Mouse (Mus musculus): ENCODE data around the gene Cntfr.

Gene Cntfr

DNA sequence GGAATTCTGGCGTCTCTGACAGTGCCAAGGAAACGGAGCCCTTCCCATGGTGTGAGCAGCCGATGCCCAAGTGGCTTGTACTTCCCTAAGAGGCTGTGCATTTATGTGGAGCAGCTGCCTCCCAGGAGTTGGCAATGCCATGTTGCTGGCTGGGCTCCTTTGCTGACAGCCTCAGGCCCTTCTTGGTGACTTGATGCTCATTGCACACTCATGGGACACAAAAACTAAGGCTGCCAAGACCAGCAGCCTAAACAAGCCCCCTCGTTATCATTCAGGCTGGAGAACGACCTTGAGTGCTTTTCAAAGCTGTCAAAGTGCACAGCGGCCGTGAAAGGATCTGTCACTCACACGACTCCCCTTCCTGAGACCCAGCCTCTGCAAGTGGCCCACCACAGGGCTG lies 84.7 kb downstream of the Cntfr start:
- no peak for DNase-seq (ENCODE audit: low spot score)

DNA sequence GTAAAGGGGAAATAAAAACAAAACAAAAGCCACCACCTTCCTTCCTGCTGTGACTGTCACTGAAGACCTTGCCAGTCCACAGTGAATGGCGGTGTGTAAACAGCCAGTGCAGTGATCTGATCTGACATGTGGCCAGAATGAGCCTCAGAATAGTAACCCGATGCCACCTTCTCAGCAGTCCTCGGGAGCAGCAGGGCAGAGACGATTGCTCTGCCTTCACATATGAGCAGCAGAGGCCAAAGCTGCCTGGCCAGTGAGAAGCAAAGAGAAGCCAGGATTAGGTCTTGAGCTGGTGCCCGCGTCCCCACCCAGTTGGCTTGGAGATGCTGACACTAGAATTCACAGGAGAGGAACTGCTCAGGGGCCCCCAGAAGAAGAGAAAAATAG lies 86.3 kb downstream of the Cntfr start:
- DNase-seq (ENCODE audit: low spot score): no peak

DNA sequence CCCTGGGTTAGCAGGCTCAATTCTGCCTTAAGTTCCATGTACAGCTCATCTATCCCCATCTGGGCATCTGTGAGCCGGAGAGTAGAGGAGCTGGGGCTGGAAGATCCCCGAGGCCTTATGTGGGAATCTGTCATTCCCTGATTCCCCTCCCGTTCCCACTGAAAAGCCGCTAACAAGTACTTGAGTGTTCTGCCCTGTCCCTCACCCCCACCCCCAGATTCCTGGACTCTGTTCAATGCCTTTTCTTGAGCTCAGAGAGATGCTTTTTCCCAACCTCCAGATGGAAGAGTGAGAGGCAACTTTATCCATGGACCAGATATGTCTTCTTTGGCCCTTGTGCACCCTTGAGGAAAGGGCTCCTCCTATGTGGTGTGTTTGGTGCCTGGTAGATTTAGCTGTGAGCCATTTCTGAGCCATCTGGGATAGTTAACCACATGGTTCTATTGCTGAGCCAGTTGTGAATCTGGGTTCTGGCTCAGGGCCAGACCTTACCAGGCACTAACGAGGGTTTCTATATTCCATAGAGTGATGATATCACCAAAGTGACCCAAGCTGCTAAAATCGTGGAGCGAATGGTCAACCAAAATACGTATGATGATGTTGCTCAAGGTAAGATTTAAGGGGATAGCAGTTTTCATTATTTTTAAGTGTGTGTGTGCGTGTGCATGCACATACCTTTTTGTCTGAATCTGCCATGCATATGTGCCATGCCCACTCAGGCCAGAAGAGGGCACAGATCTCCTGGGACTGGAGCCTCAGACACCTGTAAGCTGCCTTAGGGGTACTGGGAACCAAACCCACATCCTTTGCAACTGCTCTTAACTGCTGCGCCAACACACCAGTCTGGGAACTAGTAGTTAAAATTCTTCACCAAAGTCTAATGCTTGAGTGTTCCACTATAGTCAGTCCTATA lies 87.0 kb downstream of the Cntfr start:
- DNase-seq (ENCODE audit: low spot score): no peak

Measured in c-Kit-positive CD71-positive TER-119-positive erythroid progenitor cells, embryonic 14.5 days (primary cell).